Mouse (Mus musculus) kidney, adult 11 months (tissue): ENCODE results near the gene Uhrf2.

Experiments used
- DNase-seq: peaks from one replicate; pipeline ENCODE4 v3.0.0; 2022

Uhrf2 gene

GRCm38 (mm10) chr19:30125670-30126059 is 95.4 kb downstream of the Uhrf2 start:
- DNase-seq, result no peak

DNA sequence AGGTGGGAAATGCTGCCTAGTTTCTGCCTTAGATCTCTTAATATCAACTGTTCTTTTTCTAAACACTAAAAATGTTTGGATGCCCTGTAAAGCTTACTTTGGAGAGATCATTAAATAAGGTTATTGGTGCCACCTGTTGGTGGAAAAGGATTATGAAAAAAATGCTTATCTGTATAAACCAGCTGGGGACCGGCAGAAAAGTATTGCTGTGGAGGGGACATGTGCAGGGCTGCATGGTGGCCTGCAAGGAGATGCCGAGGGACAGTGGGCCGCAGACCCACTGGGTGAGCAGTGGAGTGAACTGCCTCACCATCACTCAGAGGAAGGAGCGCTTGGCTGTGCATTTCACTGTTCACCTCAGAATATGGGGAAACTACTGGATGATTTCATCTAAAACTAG is 97.9 kb downstream of the Uhrf2 start:
- DNase-seq, result no peak

DNA sequence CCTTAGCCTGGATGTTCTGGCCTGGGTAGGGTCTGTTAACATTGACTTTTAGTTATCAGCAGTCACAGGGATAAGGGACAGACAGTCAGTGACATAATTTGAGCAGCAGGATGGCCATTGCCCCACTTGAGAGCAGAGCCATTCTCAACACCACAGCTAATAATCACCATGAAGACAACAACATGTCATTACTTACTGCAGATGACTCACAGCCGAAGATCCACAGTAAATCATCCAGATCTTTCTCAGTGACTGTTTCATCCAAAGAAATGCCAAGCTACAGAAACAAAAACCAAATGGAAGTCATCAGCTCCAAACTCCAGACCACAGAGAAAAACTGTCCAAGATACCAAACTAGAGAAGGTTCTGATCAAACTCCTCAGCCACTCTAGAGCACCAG is 106.0 kb downstream of the Uhrf2 start:
- DNase-seq, result no peak
